Mouse (Mus musculus): ENCODE data around the gene Sympk. TPM values are rescaled to one million over a fixed set of nuclear protein-coding genes. Genes with fewer than 3 reads are reported as not detected.

The Sympk gene
- total and polyA plus RNA-seq, 3 experiments = 122 to 226 TPM; not detected in 1

- TF ChIP-seq MAFK (IDR thresholded peaks at IDR 0.05; ENCODE audit: borderline replicate concordance, low read depth, low read length) (no peak), RAD21 (IDR thresholded peaks at IDR 0.05; ENCODE audit: low read depth, low read length) (no peak), MYC (IDR thresholded peaks at IDR 0.05; ENCODE audit: low read depth, low read length) (no peak), TAL1 (IDR thresholded peaks at IDR 0.05; ENCODE audit: low read length) (no peak), TCF12 (IDR thresholded peaks at IDR 0.05; ENCODE audit: low read depth, low read length) (no peak), SMC3 (IDR thresholded peaks at IDR 0.05; ENCODE audit: low read depth, low read length) (no peak), UBTF (IDR thresholded peaks at IDR 0.05; ENCODE audit: borderline replicate concordance, insufficient read depth, low read depth, low read length) (0 out of 2 replicates have a peak, but pooled peaks have one; percentile 53), ZNF384 (IDR thresholded peaks at IDR 0.05; ENCODE audit: low read depth, low read length) (peak; percentile 87)
Measured at GRCm38 (mm10) chr7:19003902-19004630, 20.1 kb upstream of the Sympk start, which contains the start of gene Irf2bp1 (continued).

- TF ChIP-seq CHD2 (IDR thresholded peaks at IDR 0.05; ENCODE audit: low read length) = no peak
- TF ChIP-seq MAX (IDR thresholded peaks at IDR 0.05; ENCODE audit: low read length) = peak; percentile 67; the same call in 1 of the 2 replicates
- TF ChIP-seq GABPA (IDR thresholded peaks at IDR 0.05; ENCODE audit: low read depth, low read length) = no peak
- H3K27me3 ChIP-seq (ENCODE audit: control insufficient read depth in 1 of 2, insufficient read depth in 2 of 2, low read length in 2 of 2) = no peaks in the 10 kb centered on the region
- H3K79me2 ChIP-seq (ENCODE audit: control insufficient read depth, insufficient read depth, low read length, poor library complexity) = peaks cover 30% of the 10 kb centered on the region
- peaks cover 0 to 15% of the 10 kb centered on the region in 2 experiments; a peak in 3 of 4 replicates for H3K36me3 ChIP-seq (ENCODE audit: control insufficient read depth in 1 of 2, insufficient read depth in 2 of 2, low read length in 2 of 2)
- peaks cover 5 to 21% of the 10 kb centered on the region in 2 experiments; a peak in 3 of 4 replicates for H3K4me1 ChIP-seq (ENCODE audit: control insufficient read depth in 1 of 2, insufficient read depth in 2 of 2, low read length in 2 of 2)
- peak overlapping the region; percentile 77 to 82 for H3K4me3 ChIP-seq (ENCODE audit: control insufficient read depth in 1 of 2, insufficient read depth in 1 of 2, low read depth in 2 of 2, low read length in 2 of 2)
- no peaks in the 10 kb centered on the region for H3K9me3 ChIP-seq (replicated peaks; ENCODE audit: insufficient read depth, low read length)
- peak overlapping the region; percentile 62 for H3K27ac ChIP-seq (ENCODE audit: control insufficient read depth, low read depth, low read length)
- DNase-seq (ENCODE audit: low read depth, low spot score) = peak; percentile 56
- peak overlapping the region; percentile 93 for H3K9ac ChIP-seq (ENCODE audit: control insufficient read depth, low read depth, low read length, poor library complexity, severe bottlenecking)
Measured at GRCm38 (mm10) chr7:19004631-19005079, 19.5 kb upstream of the Sympk start.

- Histone ChIP-seq H3K27me3 (ENCODE audit: control insufficient read depth in 1 of 2, insufficient read depth in 2 of 2, low read length in 2 of 2) (no peaks in the 10 kb centered on the region), H3K4me1 (ENCODE audit: control insufficient read depth in 1 of 2, insufficient read depth in 2 of 2, low read length in 2 of 2) (peaks cover 5 to 21% of the 10 kb centered on the region in 2 experiments; a peak in 3 of 4 replicates), H3K36me3 (ENCODE audit: control insufficient read depth in 1 of 2, insufficient read depth in 2 of 2, low read length in 2 of 2) (peaks cover 0 to 15% of the 10 kb centered on the region in 2 experiments; a peak in 3 of 4 replicates)
- TF ChIP-seq USF1 (IDR thresholded peaks at IDR 0.05; ENCODE audit: low read depth, low read length) (no peak), GATA1 (IDR thresholded peaks at IDR 0.05; ENCODE audit: low read depth, low read length) (no peak), CHD2 (IDR thresholded peaks at IDR 0.05; ENCODE audit: low read length) (no peak), ELF1 (IDR thresholded peaks at IDR 0.05; ENCODE audit: low read depth, low read length) (no peak), KAT2A (conservative IDR thresholded peaks at IDR 0.05; ENCODE audit: low read depth, low read length) (no peak), POLR2AphosphoS5 (IDR thresholded peaks at IDR 0.05; ENCODE audit: borderline replicate concordance, low read depth, low read length) (no peak), RAD21 (IDR thresholded peaks at IDR 0.05; ENCODE audit: low read depth, low read length) (no peak), ZC3H11A (IDR thresholded peaks at IDR 0.05; ENCODE audit: low read depth, low read length) (no peak), ZNF384 (IDR thresholded peaks at IDR 0.05; ENCODE audit: low read depth, low read length) (no peak), UBTF (IDR thresholded peaks at IDR 0.05; ENCODE audit: borderline replicate concordance, insufficient read depth, low read depth, low read length) (no peak), CHD1 (IDR thresholded peaks at IDR 0.05; ENCODE audit: low read depth, low read length) (no peak), BHLHE40 (IDR thresholded peaks at IDR 0.05; ENCODE audit: borderline replicate concordance, low read depth, low read length) (no peak), RCOR1 (IDR thresholded peaks at IDR 0.05; ENCODE audit: low read depth, low read length) (no peak), USF2 (IDR thresholded peaks at IDR 0.05; ENCODE audit: borderline replicate concordance in 1 of 2, insufficient read depth in 1 of 2, low read depth in 1 of 2, low read length in 2 of 2) (no peak), MEF2A (IDR thresholded peaks at IDR 0.05; ENCODE audit: extremely low read depth, insufficient replicate concordance, low read depth, low read length, poor library complexity, severe bottlenecking) (no peak), NRF1 (IDR thresholded peaks at IDR 0.05; ENCODE audit: insufficient read depth, low read depth, low read length, poor library complexity, severe bottlenecking) (no peak), ZMIZ1 (IDR thresholded peaks at IDR 0.05; ENCODE audit: low read depth, low read length) (no peak)
Measured at GRCm38 (mm10) chr7:19005417-19006121, 18.6 kb upstream of the Sympk start.

More at GRCm38 (mm10) chr7:19005417-19006121, 18.6 kb upstream of the Sympk start:
- Histone ChIP-seq H3K4me3 (ENCODE audit: control insufficient read depth in 1 of 2, insufficient read depth in 1 of 2, low read depth in 2 of 2, low read length in 2 of 2) (peak overlapping the region in 1 of 2 experiments; percentile 82; a peak in 2 of 4 replicates), H3K79me2 (ENCODE audit: control insufficient read depth, insufficient read depth, low read length, poor library complexity) (peaks cover 26% of the 10 kb centered on the region), H3K27ac (ENCODE audit: control insufficient read depth, low read depth, low read length) (no peak overlapping the region), H3K9me3 (replicated peaks; ENCODE audit: insufficient read depth, low read length) (no peaks in the 10 kb centered on the region), H3K9ac (ENCODE audit: control insufficient read depth, low read depth, low read length, poor library complexity, severe bottlenecking) (peak overlapping the region; percentile 93; the same call in 1 of the 2 replicates)
- DNase-seq (ENCODE audit: low read depth, low spot score) = no peak

Data from MEL (cell line).